Mouse (Mus musculus) heart, embryonic 16.5 days (tissue): ENCODE data around the gene Psmc3. TPM values are rescaled to one million over a fixed set of nuclear protein-coding genes. Genes with fewer than 3 reads are reported as not detected.
A peak's percentile ranks its signal among the peaks of the same experiment; 100 is the strongest.
"Not testable (repeated sequence)": the region's sequence is repeated elsewhere in the genome, so short reads cannot be mapped to it uniquely, and the experiment has no call there.

Experiments
- ATAC-seq: fragments of 200-750 bp; cut with Nextera tagmentation; replicated peaks from 2 replicates; pipeline ENCODE4 v1.8.0; 2017; ENCODE audit warnings: moderate number of reproducible peaks; ENCODE audit not compliant: insufficient read depth, low FRiP score; ENCODE audit errors: extremely low read depth
- H3K27ac ChIP-seq: fragments of 300-500 bp; sonication (generic); 2 replicates; pipeline ENCODE4 v1.5.1; 2014; ENCODE audit warnings: mild to moderate bottlenecking, low read length, control low read depth, moderate library complexity
- H3K27me3 ChIP-seq: fragments of 300-500 bp; sonication (generic); 2 replicates; pipeline ENCODE4 v1.6.1; 2014; ENCODE audit warnings: low read length, mixed read lengths; ENCODE audit not compliant: control insufficient read depth, insufficient read depth
- H3K36me3 ChIP-seq: fragments of 300-500 bp; sonication (generic); 2 replicates; pipeline ENCODE4 v1.6.1; 2014; ENCODE audit not compliant: control insufficient read depth, insufficient read depth
- H3K4me1 ChIP-seq: fragments of 300-500 bp; sonication (generic); 2 replicates; pipeline ENCODE4 v1.6.1; 2014; ENCODE audit warnings: low read length, mixed read lengths; ENCODE audit not compliant: control insufficient read depth, insufficient read depth
- H3K4me2 ChIP-seq: fragments of 300-500 bp; sonication (generic); 2 replicates; pipeline ENCODE4 v1.6.1; 2014; ENCODE audit warnings: low read depth, mild to moderate bottlenecking, control low read depth, low read length
- H3K4me3 ChIP-seq: fragments of 300-500 bp; sonication (generic); 2 replicates; pipeline ENCODE4 v1.5.1; 2014; ENCODE audit warnings: mild to moderate bottlenecking, control low read depth, low read length
- H3K9ac ChIP-seq: fragments of 300-500 bp; sonication (generic); 2 replicates; pipeline ENCODE4 v1.6.1; 2014; ENCODE audit warnings: low read length, control low read depth
- H3K9me3 ChIP-seq: fragments of 300-500 bp; sonication (generic); replicated peaks from 2 replicates; pipeline ENCODE4 v1.6.1; 2016; ENCODE audit warnings: low read length; ENCODE audit not compliant: control insufficient read depth
- WGBS: fragments of 180-500 bp; shearing (Covaris S2); extraction: QIAGEN DNeasy Blood & Tissue Kit; methylation state at CpG from one replicate; pipeline ENCODE4 v1.1.7; 2014; 5-methylcytosine and 5-hydroxymethylcytosine counted together
- polyA plus RNA-seq: library from polyadenylated mRNA; unstranded; fragments of >200 nt; fragmentation: Nextera tagmentation; extraction: Ambion mirVana; gene quantifications from 2 replicates; pipeline ENCODE4 v1.2.1, GENCODE M21; 2015

Psmc3 gene
- polyA plus RNA-seq, 1 experiment from 2014 or later = 255 TPM

DNA sequence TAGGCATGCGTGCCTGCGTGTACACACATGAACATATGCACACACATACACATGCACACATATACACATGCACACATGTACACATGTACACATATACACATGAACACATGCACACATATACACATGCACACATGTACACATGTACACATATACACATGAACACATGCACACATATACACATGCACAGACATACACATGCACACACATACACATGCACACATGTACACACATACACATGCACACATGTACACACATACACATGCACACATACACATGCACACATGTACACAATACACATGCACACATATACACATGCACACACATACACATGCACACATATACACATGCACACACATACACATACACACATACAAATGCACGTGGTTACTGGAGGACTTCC, 58.0 kb downstream of the Psmc3 start:
- H3K4me3 ChIP-seq, H3K27me3 ChIP-seq, ATAC-seq, H3K4me2 ChIP-seq, H3K9me3 ChIP-seq, H3K36me3 ChIP-seq, H3K9ac ChIP-seq, H3K27ac ChIP-seq: not testable (repeated sequence)
- 90% methylated on average over 3 of the region's 3 CpGs for WGBS
- peaks cover 22% of the 10 kb centered on the region for H3K4me1 ChIP-seq

DNA sequence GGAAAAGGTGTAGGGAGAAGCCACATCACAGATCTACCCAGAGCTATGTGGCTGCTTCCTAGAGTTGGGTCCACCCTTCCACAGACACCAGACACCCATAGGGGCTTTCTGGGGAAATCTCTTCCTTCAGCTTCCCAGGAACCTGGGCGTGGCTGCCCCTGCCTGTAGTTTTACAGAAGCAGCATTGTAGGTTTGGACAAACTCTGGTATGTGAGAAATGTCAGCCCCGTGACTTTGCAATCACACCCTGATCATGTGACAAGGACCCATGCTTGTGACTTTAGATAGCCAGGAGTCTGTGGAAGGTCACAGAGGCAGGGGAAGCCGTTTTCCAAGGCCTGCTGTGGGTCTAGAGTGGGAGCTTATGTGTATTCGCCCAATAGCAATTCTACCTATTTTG, 58.7 kb downstream of the Psmc3 start:
- peaks cover 22% of the 10 kb centered on the region for H3K4me1 ChIP-seq
- no peaks in the 10 kb centered on the region for H3K36me3 ChIP-seq
- no peak overlapping the region for H3K4me3 ChIP-seq
- peak overlapping the region; percentile 70 for H3K27ac ChIP-seq
- no peaks in the 10 kb centered on the region for H3K9me3 ChIP-seq
- no peak overlapping the region for H3K4me2 ChIP-seq
- WGBS = 34% methylated on average over 4 of the region's 4 CpGs
- no peak for ATAC-seq
- no peak overlapping the region; the same call in 1 of the 2 replicates for H3K9ac ChIP-seq
- no peaks in the 10 kb centered on the region for H3K27me3 ChIP-seq

- Histone ChIP-seq H3K4me1 (peaks cover 22% of the 10 kb centered on the region), H3K27me3 (no peaks in the 10 kb centered on the region), H3K4me3 (no peak overlapping the region), H3K9ac (no peak overlapping the region), H3K36me3 (no peaks in the 10 kb centered on the region), H3K4me2 (no peak overlapping the region), H3K27ac (peak overlapping the region; percentile 70), H3K9me3 (no peaks in the 10 kb centered on the region)
- 64% methylated on average over 10 of the region's 10 CpGs for WGBS
- ATAC-seq = no peak
Measured at GRCm38 (mm10) chr2:91113334-91113733, 59.5 kb downstream of the Psmc3 start.

GRCm38 (mm10) chr2:91113852-91114251, 60.0 kb downstream of the Psmc3 start:
- H3K4me2 ChIP-seq = no peak overlapping the region
- no peaks in the 10 kb centered on the region for H3K36me3 ChIP-seq
- ATAC-seq = no peak
- H3K9me3 ChIP-seq = no peaks in the 10 kb centered on the region
- H3K4me1 ChIP-seq = peaks cover 22% of the 10 kb centered on the region
- WGBS = 78% methylated on average over 6 of the region's 6 CpGs
- no peak overlapping the region for H3K27ac ChIP-seq
- no peaks in the 10 kb centered on the region for H3K27me3 ChIP-seq
- no peak overlapping the region for H3K4me3 ChIP-seq
- no peak overlapping the region for H3K9ac ChIP-seq

GRCm38 (mm10) chr2:91114781-91115577, 61.2 kb downstream of the Psmc3 start:
- Histone ChIP-seq H3K4me3 (peak overlapping the region; percentile 51), H3K27me3 (no peaks in the 10 kb centered on the region), H3K9ac (peak overlapping the region; percentile 82), H3K9me3 (no peaks in the 10 kb centered on the region), H3K27ac (peak overlapping the region; percentile 39; the same call in 1 of the 2 replicates), H3K36me3 (no peaks in the 10 kb centered on the region), H3K4me2 (peak overlapping the region; percentile 85), H3K4me1 (peaks cover 22% of the 10 kb centered on the region)
- 14% methylated on average over 42 of the region's 42 CpGs for WGBS
- ATAC-seq = peak; percentile 15

- no peaks in the 10 kb centered on the region for H3K9me3 ChIP-seq
- H3K4me2 ChIP-seq = peak overlapping the region; percentile 85
- H3K36me3 ChIP-seq = no peaks in the 10 kb centered on the region
- peak overlapping the region; percentile 39; the same call in 1 of the 2 replicates for H3K27ac ChIP-seq
- 25% methylated on average over 12 of the region's 12 CpGs for WGBS
- no peak for ATAC-seq
- H3K27me3 ChIP-seq = no peaks in the 10 kb centered on the region
- peak overlapping the region; percentile 51 for H3K4me3 ChIP-seq
- H3K9ac ChIP-seq = peak overlapping the region; percentile 82
- H3K4me1 ChIP-seq = peaks cover 22% of the 10 kb centered on the region
Measured at GRCm38 (mm10) chr2:91115578-91115970, 61.8 kb downstream of the Psmc3 start.

Other genes starting within 250 kb of the Psmc3 start
- gene Mtch2, start 206.9 kb upstream of the Psmc3 start, polyA plus RNA-seq = 259 and 270 TPM in 2 replicates
- 10.8 and 11.2 TPM in 2 replicates for gene C1qtnf4, start 168.1 kb upstream of the Psmc3 start, polyA plus RNA-seq
- 27.8 and 29.1 TPM in 2 replicates for gene Kbtbd4, start 149.3 kb upstream of the Psmc3 start, polyA plus RNA-seq
- gene Ndufs3, start 149.2 kb upstream of the Psmc3 start, polyA plus RNA-seq = 414 and 420 TPM in 2 replicates
- 100 and 108 TPM in 2 replicates for gene Celf1, start 113.6 kb upstream of the Psmc3 start, polyA plus RNA-seq
- gene Rapsn, start 18.4 kb upstream of the Psmc3 start, polyA plus RNA-seq = 40.9 and 43.4 TPM in 2 replicates
- 56.9 and 61.3 TPM in 2 replicates for gene Slc39a13, start 16.4 kb downstream of the Psmc3 start, polyA plus RNA-seq
- gene Spi1, start 28.4 kb downstream of the Psmc3 start, polyA plus RNA-seq = 3.6 and 5.2 TPM in 2 replicates
- gene Mybpc3, start 64.1 kb downstream of the Psmc3 start, polyA plus RNA-seq = 1,022 and 1,203 TPM in 2 replicates
- 5.8 and 6.1 TPM in 2 replicates for gene Madd, start 129.8 kb downstream of the Psmc3 start, polyA plus RNA-seq
- 4.4 and 4.8 TPM in 2 replicates for gene Nr1h3, start 148.8 kb downstream of the Psmc3 start, polyA plus RNA-seq
- 15.0 and 19.2 TPM in 2 replicates for gene Acp2, start 148.9 kb downstream of the Psmc3 start, polyA plus RNA-seq
- gene Ddb2, start 183.0 kb downstream of the Psmc3 start, polyA plus RNA-seq = 11.5 and 11.7 TPM in 2 replicates
- 60.4 and 64.0 TPM in 2 replicates for gene Pacsin3, start 201.9 kb downstream of the Psmc3 start, polyA plus RNA-seq
- gene Arfgap2, start 211.0 kb downstream of the Psmc3 start, polyA plus RNA-seq = 64.9 and 68.9 TPM in 2 replicates